Mouse (Mus musculus) hindbrain, embryonic 15.5 days (tissue): ENCODE measurements around the gene Pdcd6ip. TPM values are rescaled to one million over a fixed set of nuclear protein-coding genes. Genes with fewer than 3 reads are reported as not detected.
A peak's percentile ranks its signal among the peaks of the same experiment; 100 is the strongest.
"Not testable (repeated sequence)": the region's sequence is repeated elsewhere in the genome, so short reads cannot be mapped to it uniquely, and the experiment has no call there.

ENCODE experiments used
- ATAC-seq: fragments of 200-750 bp; cut with Nextera tagmentation; 2 replicates; pipeline ENCODE4 v1.8.0; 2017; ENCODE audit warnings: low read depth, moderate number of reproducible peaks, moderate TSS enrichment; ENCODE audit not compliant: low FRiP score
- H3K27ac ChIP-seq: fragments of 300-500 bp; sonication (generic); replicated peaks from 2 replicates; pipeline ENCODE4 v1.5.1; 2015; ENCODE audit warnings: mild to moderate bottlenecking, inconsistent platforms
- H3K27me3 ChIP-seq: fragments of 300-500 bp; sonication (generic); 2 replicates; pipeline ENCODE4 v1.6.1; 2015; ENCODE audit warnings: control low read depth, inconsistent platforms
- H3K36me3 ChIP-seq: fragments of 300-500 bp; sonication (generic); 2 replicates; pipeline ENCODE4 v1.6.1; 2015; ENCODE audit warnings: control low read depth, inconsistent platforms
- H3K4me1 ChIP-seq: fragments of 300-500 bp; sonication (generic); replicated peaks from 2 replicates; pipeline ENCODE4 v1.6.1; 2015; ENCODE audit warnings: control low read depth, inconsistent platforms
- H3K4me2 ChIP-seq: fragments of 300-500 bp; sonication (generic); 2 replicates; pipeline ENCODE4 v1.6.1; 2015; ENCODE audit warnings: moderate library complexity, mild to moderate bottlenecking, inconsistent platforms
- H3K4me3 ChIP-seq: fragments of 300-500 bp; sonication (generic); 2 replicates; pipeline ENCODE4 v1.5.1; 2015; ENCODE audit warnings: mild to moderate bottlenecking, inconsistent platforms
- H3K9ac ChIP-seq: fragments of 300-500 bp; sonication (generic); 2 replicates; pipeline ENCODE4 v1.6.1; 2015; ENCODE audit warnings: inconsistent platforms
- H3K9me3 ChIP-seq: fragments of 300-500 bp; sonication (generic); 2 replicates; pipeline ENCODE4 v1.6.1; 2016; ENCODE audit warnings: control low read depth, inconsistent platforms
- WGBS: fragments of 180-500 bp; shearing (Covaris S2); methylation state at CpG from one replicate; pipeline ENCODE4 v1.1.7; 2015; 5-methylcytosine and 5-hydroxymethylcytosine counted together
- polyA plus RNA-seq: library from polyadenylated mRNA; unstranded; fragments of >200 nt; fragmentation: Nextera tagmentation; extraction: Ambion mirVana; gene quantifications from 2 replicates; pipeline ENCODE4 v1.2.1, GENCODE M21; 2015

The Pdcd6ip gene
- polyA plus RNA-seq, 1 experiment from 2014 or later, result 39.1 TPM

- no peak overlapping the region for H3K9ac ChIP-seq
- no peak for ATAC-seq
- peaks cover 65% of the 10 kb centered on the region for H3K36me3 ChIP-seq
- WGBS, result 94% methylated on average over 5 of the region's 5 CpGs
- no peak overlapping the region for H3K4me3 ChIP-seq
- H3K4me1 ChIP-seq, result no peaks in the 10 kb centered on the region
- no peaks in the 10 kb centered on the region for H3K9me3 ChIP-seq
- H3K27me3 ChIP-seq, result no peaks in the 10 kb centered on the region
- H3K27ac ChIP-seq, result no peak overlapping the region
- no peak overlapping the region for H3K4me2 ChIP-seq
These were observed 35.7 kb downstream of the Pdcd6ip start for GRCm38 (mm10) chr9:113672352-113672751.

GRCm38 (mm10) chr9:113670857-113671106 is 37.3 kb downstream of the Pdcd6ip start:
- H3K9me3 ChIP-seq, result no peaks in the 10 kb centered on the region
- peaks cover 71% of the 10 kb centered on the region for H3K36me3 ChIP-seq
- 89% methylated on average over 1 of the region's 1 CpGs for WGBS
- no peaks in the 10 kb centered on the region for H3K4me1 ChIP-seq
- no peak overlapping the region for H3K27ac ChIP-seq
- no peak for ATAC-seq
- no peak overlapping the region for H3K9ac ChIP-seq
- H3K4me2 ChIP-seq, result no peak overlapping the region
- H3K4me3 ChIP-seq, result no peak overlapping the region
- H3K27me3 ChIP-seq, result no peaks in the 10 kb centered on the region

GRCm38 (mm10) chr9:113670105-113670856 is 37.8 kb downstream of the Pdcd6ip start:
- 86% methylated on average over 7 of the region's 7 CpGs for WGBS

GRCm38 (mm10) chr9:113663476-113663875 is 44.6 kb downstream of the Pdcd6ip start:
- Histone ChIP-seq H3K4me2 (no peak overlapping the region), H3K27ac (no peak overlapping the region), H3K36me3 (peaks cover 61% of the 10 kb centered on the region), H3K4me3 (no peak overlapping the region), H3K27me3 (no peaks in the 10 kb centered on the region), H3K9ac (no peak overlapping the region), H3K4me1 (no peaks in the 10 kb centered on the region), H3K9me3 (no peaks in the 10 kb centered on the region)
- 90% methylated on average over 4 of the region's 4 CpGs for WGBS
- ATAC-seq, result no peak

More at GRCm38 (mm10) chr9:113670105-113670856, 37.8 kb downstream of the Pdcd6ip start:
- no peak for ATAC-seq
- Histone ChIP-seq H3K27me3 (no peaks in the 10 kb centered on the region), H3K4me3 (no peak overlapping the region), H3K27ac (no peak overlapping the region), H3K4me2 (no peak overlapping the region), H3K36me3 (peaks cover 72% of the 10 kb centered on the region), H3K9me3 (no peaks in the 10 kb centered on the region), H3K4me1 (no peaks in the 10 kb centered on the region), H3K9ac (no peak overlapping the region)

- Histone ChIP-seq H3K9ac (no peak overlapping the region), H3K27ac (no peak overlapping the region), H3K4me2 (no peak overlapping the region), H3K27me3 (no peaks in the 10 kb centered on the region), H3K4me3 (no peak overlapping the region), H3K9me3 (no peaks in the 10 kb centered on the region), H3K4me1 (no peaks in the 10 kb centered on the region), H3K36me3 (peaks cover 51% of the 10 kb centered on the region)
- ATAC-seq, result no peak
- WGBS, result 94% methylated on average over 1 of the region's 1 CpGs
These were observed 50.2 kb downstream of the Pdcd6ip start for GRCm38 (mm10) chr9:113657837-113658236.

GRCm38 (mm10) chr9:113653571-113653970 is 54.5 kb downstream of the Pdcd6ip start:
- 77% methylated on average over 8 of the region's 8 CpGs for WGBS
- no peak overlapping the region for H3K9ac ChIP-seq

GRCm38 (mm10) chr9:113650787-113651186 is 57.3 kb downstream of the Pdcd6ip start:
- 73% methylated on average over 8 of the region's 8 CpGs for WGBS
- no peaks in the 10 kb centered on the region for H3K27me3 ChIP-seq

More at GRCm38 (mm10) chr9:113653571-113653970, 54.5 kb downstream of the Pdcd6ip start:
- no peak overlapping the region for H3K4me3 ChIP-seq
- no peaks in the 10 kb centered on the region for H3K4me1 ChIP-seq
- H3K36me3 ChIP-seq, result peaks cover 28% of the 10 kb centered on the region
- no peak for ATAC-seq
- H3K9me3 ChIP-seq, result no peaks in the 10 kb centered on the region
- H3K4me2 ChIP-seq, result no peak overlapping the region
- no peak overlapping the region for H3K27ac ChIP-seq
- no peaks in the 10 kb centered on the region for H3K27me3 ChIP-seq

GRCm38 (mm10) chr9:113649211-113649610 is 58.8 kb downstream of the Pdcd6ip start:
- not testable (repeated sequence) for H3K9me3 ChIP-seq, H3K9ac ChIP-seq, H3K4me1 ChIP-seq, H3K27me3 ChIP-seq, H3K4me3 ChIP-seq, ATAC-seq, H3K36me3 ChIP-seq, H3K4me2 ChIP-seq, H3K27ac ChIP-seq
- 81% methylated on average over 8 of the region's 8 CpGs for WGBS

More at GRCm38 (mm10) chr9:113650787-113651186, 57.3 kb downstream of the Pdcd6ip start:
- ATAC-seq, result no peak
- Histone ChIP-seq H3K4me3 (no peak overlapping the region), H3K9ac (no peak overlapping the region), H3K36me3 (peaks cover 12% of the 10 kb centered on the region), H3K9me3 (no peaks in the 10 kb centered on the region), H3K4me2 (no peak overlapping the region), H3K4me1 (no peaks in the 10 kb centered on the region; the same call in 1 of the 2 replicates), H3K27ac (no peak overlapping the region)

GRCm38 (mm10) chr9:113645837-113646169 is 62.3 kb downstream of the Pdcd6ip start:
- no peak overlapping the region for H3K9ac ChIP-seq
- H3K36me3 ChIP-seq, result no peaks in the 10 kb centered on the region
- ATAC-seq, result peak; percentile 40; the same call in 1 of the 2 replicates
- H3K27me3 ChIP-seq, result no peaks in the 10 kb centered on the region
- H3K27ac ChIP-seq, result no peak overlapping the region
- WGBS, result 39% methylated on average over 5 of the region's 5 CpGs
- peaks cover 8% of the 10 kb centered on the region for H3K4me1 ChIP-seq
- no peaks in the 10 kb centered on the region for H3K9me3 ChIP-seq
- H3K4me3 ChIP-seq, result no peak overlapping the region
- H3K4me2 ChIP-seq, result no peak overlapping the region

GRCm38 (mm10) chr9:113645153-113645836 is 62.8 kb downstream of the Pdcd6ip start:
- no peaks in the 10 kb centered on the region for H3K9me3 ChIP-seq
- WGBS, result 18% methylated on average over 10 of the region's 11 CpGs
- no peak overlapping the region for H3K9ac ChIP-seq
- H3K4me3 ChIP-seq, result no peak overlapping the region
- no peak overlapping the region for H3K4me2 ChIP-seq
- no peaks in the 10 kb centered on the region for H3K36me3 ChIP-seq
- ATAC-seq, result 0 out of 2 replicates have a peak, but pooled peaks have one; percentile 43
- H3K4me1 ChIP-seq, result peaks cover 8% of the 10 kb centered on the region
- no peak overlapping the region for H3K27ac ChIP-seq
- no peaks in the 10 kb centered on the region for H3K27me3 ChIP-seq

- Histone ChIP-seq H3K4me1 (peaks cover 8% of the 10 kb centered on the region), H3K27me3 (no peaks in the 10 kb centered on the region), H3K27ac (no peak overlapping the region), H3K4me3 (no peak overlapping the region), H3K9me3 (no peaks in the 10 kb centered on the region), H3K4me2 (no peak overlapping the region), H3K9ac (no peak overlapping the region), H3K36me3 (no peaks in the 10 kb centered on the region)
- ATAC-seq, result no peak
- WGBS, result 62% methylated on average over 5 of the region's 5 CpGs
These were observed 63.4 kb downstream of the Pdcd6ip start for GRCm38 (mm10) chr9:113644701-113645100.

GRCm38 (mm10) chr9:113644076-113644475 is 64.0 kb downstream of the Pdcd6ip start:
- peaks cover 8% of the 10 kb centered on the region for H3K4me1 ChIP-seq
- H3K27ac ChIP-seq, result 0 out of 2 replicates have a peak overlapping the region, but pooled peaks have one; percentile 31
- H3K4me3 ChIP-seq, result no peak overlapping the region
- ATAC-seq, result no peak
- no peaks in the 10 kb centered on the region for H3K9me3 ChIP-seq
- 72% methylated on average over 3 of the region's 3 CpGs for WGBS
- no peaks in the 10 kb centered on the region for H3K36me3 ChIP-seq
- no peaks in the 10 kb centered on the region for H3K27me3 ChIP-seq
- H3K9ac ChIP-seq, result no peak overlapping the region
- no peak overlapping the region for H3K4me2 ChIP-seq
